Mouse (Mus musculus) MEL (cell line): Measurements from ENCODE around the gene Ror2. TPM values are rescaled to one million over a fixed set of nuclear protein-coding genes. Genes with fewer than 3 reads are reported as not detected.

ENCODE experiments used
- DNase-seq: peaks from one replicate; pipeline ENCODE4 v3.0.0; 2011; ENCODE audit warnings: low read depth, low spot score
- H3K27ac ChIP-seq: 2 replicates; pipeline ENCODE4 v1.5.1; 2012; ENCODE audit warnings: low read depth, mild to moderate bottlenecking, control low read depth, low read length, moderate library complexity; ENCODE audit not compliant: control insufficient read depth
- H3K27me3 ChIP-seq, 2 experiments: fragments of 150-350 bp in 1 of 2; sonication (generic) in 1 of 2; 2 replicates each; pipeline ENCODE4 v1.6.1; 2012; ENCODE audit warnings: low read length in 2 of 2, mild to moderate bottlenecking in 2 of 2, improper control_type of control experiment in 1 of 2, moderate library complexity in 1 of 2; ENCODE audit not compliant: insufficient read depth in 2 of 2, control insufficient read depth in 1 of 2
- H3K36me3 ChIP-seq, 2 experiments: 2 replicates each; pipeline ENCODE4 v1.6.1; 2012 to 2014; ENCODE audit warnings: low read length in 2 of 2, improper control_type of control experiment in 1 of 2, inconsistent platforms in 1 of 2, mild to moderate bottlenecking in 1 of 2; ENCODE audit not compliant: insufficient read depth in 2 of 2, control insufficient read depth in 1 of 2
- H3K4me1 ChIP-seq, 2 experiments: fragments of 150-350 bp in 1 of 2; sonication (generic) in 1 of 2; 2 replicates each; pipeline ENCODE4 v1.6.1; 2012; ENCODE audit warnings: low read length in 2 of 2, improper control_type of control experiment in 1 of 2, mild to moderate bottlenecking in 1 of 2; ENCODE audit not compliant: insufficient read depth in 2 of 2, control insufficient read depth in 1 of 2
- H3K4me3 ChIP-seq, 2 experiments: fragments of 150-350 bp in 1 of 2; sonication (generic) in 1 of 2; 2 replicates each; pipeline ENCODE4 v1.5.1; 2012; ENCODE audit warnings: low read depth in 2 of 2, low read length in 2 of 2, mild to moderate bottlenecking in 2 of 2, moderate library complexity in 2 of 2, control low read depth in 1 of 2, improper control_type of control experiment in 1 of 2; ENCODE audit not compliant: control insufficient read depth in 1 of 2, insufficient read depth in 1 of 2
- H3K79me2 ChIP-seq: 2 replicates; pipeline ENCODE4 v1.6.1; 2012; ENCODE audit warnings: mild to moderate bottlenecking, low read length, moderate library complexity; ENCODE audit not compliant: control insufficient read depth, poor library complexity, insufficient read depth
- H3K9ac ChIP-seq: 2 replicates; pipeline ENCODE4 v1.6.1; 2012; ENCODE audit warnings: low read depth, mild to moderate bottlenecking, control low read depth, low read length, moderate library complexity; ENCODE audit not compliant: control insufficient read depth, poor library complexity, severe bottlenecking
- H3K9me3 ChIP-seq: fragments of 150-350 bp; sonication (generic); replicated peaks from 2 replicates; pipeline ENCODE4 v1.6.1; 2012; ENCODE audit warnings: mild to moderate bottlenecking, low read length, improper control_type of control experiment, moderate library complexity; ENCODE audit not compliant: insufficient read depth
- CHD1 ChIP-seq: IDR thresholded peaks from 2 replicates; pipeline ENCODE4 v1.6.1; 2012; ENCODE audit warnings: low read depth, mild to moderate bottlenecking, inconsistent platforms, low read length, improper control_type of control experiment
- CTCF ChIP-seq, 3 experiments: IDR thresholded peaks in 2 of 3; conservative IDR thresholded peaks in 1 of 3; 2 replicates each; pipeline ENCODE4 v1.5.1; 2011 to 2012; ENCODE audit warnings: low read length in 3 of 3, low read depth in 2 of 3, mild to moderate bottlenecking in 2 of 3, improper control_type of control experiment in 1 of 3, inconsistent platforms in 1 of 3, mixed read lengths in 1 of 3, moderate library complexity in 1 of 3; ENCODE audit not compliant: control insufficient read depth in 1 of 3, insufficient read depth in 1 of 3, poor library complexity in 1 of 3, severe bottlenecking in 1 of 3
- ETS1 ChIP-seq: IDR thresholded peaks from 2 replicates; pipeline ENCODE4 v1.6.1; 2012; ENCODE audit warnings: low read depth, mild to moderate bottlenecking, inconsistent platforms, low read length, improper control_type of control experiment, moderate library complexity
- JUND ChIP-seq: IDR thresholded peaks from 2 replicates; pipeline ENCODE4 v1.6.1; 2011; ENCODE audit warnings: low read depth, mild to moderate bottlenecking, improper control_type of control experiment, low read length
- MAFK ChIP-seq: IDR thresholded peaks from 2 replicates; pipeline ENCODE4 v1.6.1; 2011; ENCODE audit warnings: low read depth, mild to moderate bottlenecking, low read length, improper control_type of control experiment, borderline replicate concordance
- MAX ChIP-seq: IDR thresholded peaks from 2 replicates; pipeline ENCODE4 v1.6.1; 2011; ENCODE audit warnings: low read length, improper control_type of control experiment
- MAZ ChIP-seq: IDR thresholded peaks from 2 replicates; pipeline ENCODE4 v1.6.1; 2012; ENCODE audit warnings: low read depth, mild to moderate bottlenecking, inconsistent platforms, low read length, improper control_type of control experiment
- MYC ChIP-seq: IDR thresholded peaks from 2 replicates; pipeline ENCODE4 v1.6.1; 2011; ENCODE audit warnings: low read depth, mild to moderate bottlenecking, low read length, improper control_type of control experiment, moderate library complexity
- POLR2AphosphoS2 ChIP-seq: IDR thresholded peaks from 2 replicates; pipeline ENCODE4 v1.6.1; 2011; ENCODE audit warnings: low read length, improper control_type of control experiment
- POLR2AphosphoS5 ChIP-seq: IDR thresholded peaks from 2 replicates; pipeline ENCODE4 v1.6.1; 2012; ENCODE audit warnings: low read depth, borderline replicate concordance, mild to moderate bottlenecking, inconsistent platforms, low read length, moderate library complexity, mixed read lengths
- SIN3A ChIP-seq: IDR thresholded peaks from 2 replicates; pipeline ENCODE4 v1.6.1; 2012; ENCODE audit warnings: low read length, improper control_type of control experiment, inconsistent platforms
- USF1 ChIP-seq: IDR thresholded peaks from 2 replicates; pipeline ENCODE4 v1.6.1; 2014; ENCODE audit warnings: low read depth, mild to moderate bottlenecking, inconsistent platforms, low read length, improper control_type of control experiment, moderate library complexity
- ZC3H11A ChIP-seq: IDR thresholded peaks from 2 replicates; pipeline ENCODE4 v1.6.1; 2012; ENCODE audit warnings: low read depth, mild to moderate bottlenecking, inconsistent platforms, low read length, improper control_type of control experiment
- ZKSCAN1 ChIP-seq: IDR thresholded peaks from 2 replicates; pipeline ENCODE4 v1.6.1; 2012; ENCODE audit warnings: low read depth, mild to moderate bottlenecking, inconsistent platforms, low read length, improper control_type of control experiment, moderate library complexity
- ZNF384 ChIP-seq: IDR thresholded peaks from 2 replicates; pipeline ENCODE4 v1.6.1; 2012; ENCODE audit warnings: low read depth, mild to moderate bottlenecking, inconsistent platforms, low read length, improper control_type of control experiment
- polyA plus RNA-seq, 2 experiments: library from polyadenylated mRNA; stranded (reverse) in 1 of 2; unstranded in 1 of 2; fragments of >175 nt in 1 of 2; fragments of >200 nt in 1 of 2; gene quantifications; 2 replicates each; pipeline versions ENCODE4 v1.2.1 to v1.2.4; 2012; ENCODE audit warnings: low replicate concordance in 2 of 2, low read depth in 1 of 2; ENCODE audit not compliant: insufficient read length in 2 of 2, insufficient read depth in 1 of 2, missing spikeins in 1 of 2
- total RNA-seq: library from RNA; depleted of rRNA; stranded (reverse); fragments of 300-350 nt; gene quantifications from 2 replicates; pipeline ENCODE4 v1.2.3, GENCODE M21; 2012

Gene Ror2
- total and polyA plus RNA-seq, 3 experiments, result not detected

DNA sequence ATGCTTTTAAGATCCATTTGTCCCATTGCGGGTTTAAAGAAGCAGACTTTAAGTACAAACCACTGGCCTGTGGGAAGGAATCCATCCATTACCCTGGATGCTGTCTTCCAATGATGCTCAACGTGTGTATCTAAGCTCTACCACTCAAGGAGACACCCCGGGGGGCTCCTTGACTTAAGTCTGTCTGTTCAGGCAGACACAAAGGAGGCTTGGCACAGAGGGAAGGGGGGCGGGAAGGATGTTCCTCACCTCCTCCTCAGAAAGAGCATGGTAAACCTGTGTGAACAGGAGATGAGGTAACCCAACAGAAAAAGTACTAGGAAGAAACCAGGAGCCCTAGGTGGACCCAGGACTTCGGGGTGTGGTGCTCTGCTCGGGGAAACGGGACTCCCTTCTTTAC is 50.0 kb downstream of the Ror2 start:
- H3K9me3 ChIP-seq, result no peaks in the 10 kb centered on the region
- no peak for DNase-seq
- H3K4me1 ChIP-seq, result no peaks in the 10 kb centered on the region
- no peak overlapping the region for H3K4me3 ChIP-seq
- H3K27me3 ChIP-seq, result no peaks in the 10 kb centered on the region
- TF ChIP-seq POLR2AphosphoS5, result no peak
- no peak for TF ChIP-seq SIN3A
- TF ChIP-seq JUND, result no peak
- no peak for TF ChIP-seq CHD1
- no peak for TF ChIP-seq ETS1
- TF ChIP-seq USF1, result no peak
- no peak for TF ChIP-seq MAZ
- no peak for TF ChIP-seq MAFK
- TF ChIP-seq MYC, result no peak
- TF ChIP-seq ZC3H11A, result no peak
- TF ChIP-seq CTCF (IDR thresholded peaks at IDR 0.05 in 2 of 3, conservative IDR thresholded peaks at IDR 0.05 in 1 of 3; ENCODE audit: control insufficient read depth in 1 of 3, insufficient read depth in 1 of 3, low read depth in 2 of 3, low read length in 3 of 3, poor library complexity in 1 of 3, severe bottlenecking in 1 of 3), result no peak
- no peak for TF ChIP-seq POLR2AphosphoS2
- TF ChIP-seq ZKSCAN1, result no peak
- no peak for TF ChIP-seq MAX
- H3K27ac ChIP-seq, result no peak overlapping the region
- H3K9ac ChIP-seq, result no peak overlapping the region
- H3K79me2 ChIP-seq, result no peaks in the 10 kb centered on the region
- H3K36me3 ChIP-seq, result no peaks in the 10 kb centered on the region

- H3K9ac ChIP-seq, result no peak overlapping the region
- no peaks in the 10 kb centered on the region for H3K4me1 ChIP-seq
- H3K27me3 ChIP-seq, result no peaks in the 10 kb centered on the region
- no peaks in the 10 kb centered on the region for H3K79me2 ChIP-seq
- no peak for DNase-seq
- no peak overlapping the region for H3K27ac ChIP-seq
- no peak for TF ChIP-seq JUND
- no peak for TF ChIP-seq ZNF384
- TF ChIP-seq MYC, result no peak
- no peaks in the 10 kb centered on the region for H3K9me3 ChIP-seq
- H3K4me3 ChIP-seq, result no peak overlapping the region
- no peaks in the 10 kb centered on the region for H3K36me3 ChIP-seq
These were observed 51.1 kb downstream of the Ror2 start for GRCm38 (mm10) chr13:53234844-53235243.
